Mouse (Mus musculus) midbrain, embryonic 12.5 days (tissue): ENCODE measurements around the gene Atp13a3. TPM values are rescaled to one million over a fixed set of nuclear protein-coding genes. Genes with fewer than 3 reads are reported as not detected.
"Not testable (repeated sequence)": the region's sequence is repeated elsewhere in the genome, so short reads cannot be mapped to it uniquely, and the experiment has no call there.

ENCODE experiments used
- ATAC-seq: fragments of 200-750 bp; cut with Nextera tagmentation; 2 replicates; pipeline ENCODE4 v1.8.0; 2017; ENCODE audit warnings: low read depth, moderate TSS enrichment, moderate library complexity; ENCODE audit not compliant: low FRiP score
- H3K27ac ChIP-seq: fragments of 300-500 bp; sonication (generic); replicated peaks from 2 replicates; pipeline ENCODE4 v1.5.1; 2016; ENCODE audit warnings: mild to moderate bottlenecking
- H3K27me3 ChIP-seq: fragments of 300-500 bp; sonication (generic); 2 replicates; pipeline ENCODE4 v1.6.1; 2016; ENCODE audit warnings: mild to moderate bottlenecking
- H3K36me3 ChIP-seq: fragments of 300-500 bp; sonication (generic); 2 replicates; pipeline ENCODE4 v1.6.1; 2016
- H3K4me1 ChIP-seq: fragments of 300-500 bp; sonication (generic); 2 replicates; pipeline ENCODE4 v1.6.1; 2016
- H3K4me2 ChIP-seq: fragments of 300-500 bp; sonication (generic); replicated peaks from 2 replicates; pipeline ENCODE4 v1.6.1; 2016; ENCODE audit warnings: mild to moderate bottlenecking, moderate library complexity
- H3K4me3 ChIP-seq: fragments of 300-500 bp; sonication (generic); 2 replicates; pipeline ENCODE4 v1.5.1; 2016; ENCODE audit warnings: mild to moderate bottlenecking
- H3K9ac ChIP-seq: fragments of 300-500 bp; sonication (generic); replicated peaks from 2 replicates; pipeline ENCODE4 v1.6.1; 2016; ENCODE audit warnings: mild to moderate bottlenecking, moderate library complexity
- H3K9me3 ChIP-seq: fragments of 300-500 bp; sonication (generic); 2 replicates; pipeline ENCODE4 v1.6.1; 2016; ENCODE audit warnings: mild to moderate bottlenecking
- WGBS: fragments of 180-500 bp; shearing (Covaris S2); methylation state at CpG from one replicate; pipeline ENCODE4 v1.1.7; 2016; 5-methylcytosine and 5-hydroxymethylcytosine counted together
- polyA plus RNA-seq: library from polyadenylated mRNA; unstranded; fragments of >200 nt; fragmentation: Nextera tagmentation; extraction: Ambion mirVana; gene quantifications from 2 replicates; pipeline ENCODE4 v1.2.1, GENCODE M21; 2016

Atp13a3 gene
- polyA plus RNA-seq, 1 experiment from 2014 or later: 11.4 TPM

GRCm38 (mm10) chr16:30386911-30387439 lies 18.8 kb downstream of the Atp13a3 start:
- WGBS: 74% methylated on average over 8 of the region's 8 CpGs
- H3K4me1 ChIP-seq: peaks cover 21% of the 10 kb centered on the region
- no peak for ATAC-seq
- no peaks in the 10 kb centered on the region for H3K9me3 ChIP-seq
- H3K9ac ChIP-seq: no peak overlapping the region
- H3K36me3 ChIP-seq: peaks cover 26% of the 10 kb centered on the region
- peaks cover 15% of the 10 kb centered on the region for H3K27me3 ChIP-seq
- H3K27ac ChIP-seq: no peak overlapping the region
- peak overlapping the region; percentile 97; the same call in 1 of the 2 replicates for H3K4me3 ChIP-seq
- H3K4me2 ChIP-seq: peak overlapping the region; percentile 95

- Histone ChIP-seq H3K9me3 (no peaks in the 10 kb centered on the region), H3K4me2 (no peak overlapping the region), H3K4me1 (peaks cover 21% of the 10 kb centered on the region), H3K9ac (no peak overlapping the region), H3K36me3 (peaks cover 34% of the 10 kb centered on the region), H3K27ac (no peak overlapping the region), H3K27me3 (peaks cover 13% of the 10 kb centered on the region), H3K4me3 (no peak overlapping the region)
- ATAC-seq: no peak
- WGBS: 91% methylated on average over 1 of the region's 1 CpGs
These were observed 20.2 kb downstream of the Atp13a3 start for GRCm38 (mm10) chr16:30385531-30385930.

GRCm38 (mm10) chr16:30376237-30376636 lies 29.5 kb downstream of the Atp13a3 start:
- H3K4me2 ChIP-seq: no peak overlapping the region
- ATAC-seq: no peak
- no peak overlapping the region for H3K9ac ChIP-seq
- no peak overlapping the region for H3K27ac ChIP-seq
- peaks cover 8% of the 10 kb centered on the region; the same call in 1 of the 2 replicates for H3K36me3 ChIP-seq
- no peaks in the 10 kb centered on the region for H3K4me1 ChIP-seq
- H3K4me3 ChIP-seq: no peak overlapping the region
- no peaks in the 10 kb centered on the region for H3K9me3 ChIP-seq
- WGBS: 81% methylated on average over 3 of the region's 3 CpGs
- no peaks in the 10 kb centered on the region for H3K27me3 ChIP-seq

GRCm38 (mm10) chr16:30374927-30375326 lies 30.8 kb downstream of the Atp13a3 start:
- Histone ChIP-seq H3K9ac (no peak overlapping the region), H3K9me3 (no peaks in the 10 kb centered on the region), H3K27ac (no peak overlapping the region), H3K27me3 (no peaks in the 10 kb centered on the region), H3K36me3 (no peaks in the 10 kb centered on the region), H3K4me2 (no peak overlapping the region), H3K4me3 (no peak overlapping the region), H3K4me1 (no peaks in the 10 kb centered on the region)
- no peak for ATAC-seq
- WGBS: 97% methylated on average over 3 of the region's 3 CpGs

GRCm38 (mm10) chr16:30374266-30374665 lies 31.5 kb downstream of the Atp13a3 start:
- Histone ChIP-seq H3K36me3 (no peaks in the 10 kb centered on the region), H3K4me3 (no peak overlapping the region), H3K4me1 (no peaks in the 10 kb centered on the region), H3K27me3 (no peaks in the 10 kb centered on the region), H3K9ac (no peak overlapping the region), H3K9me3 (no peaks in the 10 kb centered on the region), H3K4me2 (no peak overlapping the region), H3K27ac (no peak overlapping the region)
- 80% methylated on average over 3 of the region's 3 CpGs for WGBS
- no peak for ATAC-seq

- H3K9ac ChIP-seq, H3K27me3 ChIP-seq, H3K4me1 ChIP-seq, H3K27ac ChIP-seq, H3K9me3 ChIP-seq, H3K4me3 ChIP-seq, H3K4me2 ChIP-seq, H3K36me3 ChIP-seq, ATAC-seq: not testable (repeated sequence)
- 87% methylated on average over 4 of the region's 4 CpGs for WGBS
These were observed 32.5 kb downstream of the Atp13a3 start for GRCm38 (mm10) chr16:30373286-30373685.

- Histone ChIP-seq H3K27ac (no peak overlapping the region), H3K27me3 (no peaks in the 10 kb centered on the region), H3K4me1 (no peaks in the 10 kb centered on the region), H3K9me3 (no peaks in the 10 kb centered on the region), H3K4me2 (no peak overlapping the region), H3K9ac (no peak overlapping the region), H3K4me3 (no peak overlapping the region), H3K36me3 (no peaks in the 10 kb centered on the region)
- no peak for ATAC-seq
- 90% methylated on average over 2 of the region's 2 CpGs for WGBS
These were observed 38.4 kb downstream of the Atp13a3 start for GRCm38 (mm10) chr16:30367395-30367794.

- no peak overlapping the region for H3K4me2 ChIP-seq
- no peak overlapping the region for H3K9ac ChIP-seq
- H3K9me3 ChIP-seq: no peaks in the 10 kb centered on the region
- H3K27ac ChIP-seq: no peak overlapping the region
- ATAC-seq: no peak
- 89% methylated on average over 6 of the region's 6 CpGs for WGBS
- no peaks in the 10 kb centered on the region for H3K36me3 ChIP-seq
- H3K4me3 ChIP-seq: no peak overlapping the region
- no peaks in the 10 kb centered on the region for H3K27me3 ChIP-seq
- no peaks in the 10 kb centered on the region for H3K4me1 ChIP-seq
These were observed 41.2 kb downstream of the Atp13a3 start for GRCm38 (mm10) chr16:30364604-30365003.

GRCm38 (mm10) chr16:30362528-30362927 lies 43.2 kb downstream of the Atp13a3 start:
- Histone ChIP-seq H3K9me3 (no peaks in the 10 kb centered on the region), H3K4me2 (no peak overlapping the region), H3K27me3 (no peaks in the 10 kb centered on the region), H3K4me3 (no peak overlapping the region), H3K36me3 (no peaks in the 10 kb centered on the region), H3K9ac (no peak overlapping the region), H3K4me1 (no peaks in the 10 kb centered on the region), H3K27ac (no peak overlapping the region)
- 95% methylated on average over 3 of the region's 3 CpGs for whole genome bisulfite sequencing
- no peak for ATAC-seq

GRCm38 (mm10) chr16:30353489-30353888 lies 52.3 kb downstream of the Atp13a3 start:
- not testable (repeated sequence) for H3K27ac ChIP-seq, H3K27me3 ChIP-seq, H3K9me3 ChIP-seq, H3K4me2 ChIP-seq, H3K4me3 ChIP-seq, H3K4me1 ChIP-seq, H3K9ac ChIP-seq, ATAC-seq
- peaks cover 35% of the 10 kb centered on the region for H3K36me3 ChIP-seq
- WGBS: 96% methylated on average over 11 of the region's 11 CpGs

- H3K4me3 ChIP-seq: no peak overlapping the region
- peaks cover 6% of the 10 kb centered on the region; the same call in 1 of the 2 replicates for H3K36me3 ChIP-seq
- no peak overlapping the region for H3K27ac ChIP-seq
- peaks cover 7% of the 10 kb centered on the region for H3K4me1 ChIP-seq
- no peaks in the 10 kb centered on the region for H3K9me3 ChIP-seq
- peaks cover 28% of the 10 kb centered on the region for H3K27me3 ChIP-seq
- no peak overlapping the region for H3K4me2 ChIP-seq
- no peak for ATAC-seq
- no peak overlapping the region for H3K9ac ChIP-seq
These were observed 91.5 kb downstream of the Atp13a3 start for GRCm38 (mm10) chr16:30314236-30314635.

GRCm38 (mm10) chr16:30310647-30311046 lies 95.1 kb downstream of the Atp13a3 start, which contains the start of gene Gp5:
Gene Gp5, minus strand, starts transcription at chr16:30310779.
- Histone ChIP-seq H3K4me1 (peaks cover 19% of the 10 kb centered on the region), H3K36me3 (0 out of 2 replicates have a peak, but pooled peaks cover 2% of the 10 kb centered on the region), H3K27ac (no peak within 1 kb of the TSS), H3K4me2 (peak within 1 kb of the TSS; percentile 99), H3K4me3 (peak within 1 kb of the TSS; percentile 59), H3K27me3 (peaks cover 63% of the 10 kb centered on the region), H3K9me3 (no peaks in the 10 kb centered on the region), H3K9ac (no peak within 1 kb of the TSS)
- no peak for ATAC-seq

GRCm38 (mm10) chr16:30310171-30310515 lies 95.6 kb downstream of the Atp13a3 start:
- WGBS: 53% methylated on average over 8 of the region's 8 CpGs
- Histone ChIP-seq H3K4me3 (no peak overlapping the region), H3K4me1 (peaks cover 19% of the 10 kb centered on the region), H3K27me3 (peaks cover 65% of the 10 kb centered on the region), H3K9ac (no peak overlapping the region), H3K36me3 (no peaks in the 10 kb centered on the region), H3K9me3 (no peaks in the 10 kb centered on the region), H3K4me2 (no peak overlapping the region), H3K27ac (no peak overlapping the region)
- no peak for ATAC-seq
